Mouse (Mus musculus) forebrain, embryonic 13.5 days (tissue): ENCODE measurements around the gene Lama2. TPM values are rescaled to one million over a fixed set of nuclear protein-coding genes. Genes with fewer than 3 reads are reported as not detected.
"Not testable (repeated sequence)": the region's sequence is repeated elsewhere in the genome, so short reads cannot be mapped to it uniquely, and the experiment has no call there.

Experiments used
- ATAC-seq: fragments of 200-750 bp; cut with Nextera tagmentation; 2 replicates; pipeline ENCODE4 v1.8.0; 2017
- H3K27ac ChIP-seq: fragments of 300-500 bp; sonication (generic); 2 replicates; pipeline ENCODE4 v1.5.1; 2015; ENCODE audit warnings: inconsistent platforms, mild to moderate bottlenecking, moderate library complexity
- H3K27me3 ChIP-seq: fragments of 300-500 bp; sonication (generic); 2 replicates; pipeline ENCODE4 v1.6.1; 2015; ENCODE audit warnings: mild to moderate bottlenecking, inconsistent platforms
- H3K36me3 ChIP-seq: fragments of 300-500 bp; sonication (generic); 2 replicates; pipeline ENCODE4 v1.6.1; 2015; ENCODE audit warnings: mild to moderate bottlenecking, inconsistent platforms; ENCODE audit not compliant: poor library complexity, severe bottlenecking
- H3K4me1 ChIP-seq: fragments of 300-500 bp; sonication (generic); 2 replicates; pipeline ENCODE4 v1.6.1; 2015; ENCODE audit warnings: inconsistent platforms
- H3K4me2 ChIP-seq: fragments of 300-500 bp; sonication (generic); 2 replicates; pipeline ENCODE4 v1.6.1; 2015; ENCODE audit warnings: inconsistent platforms, mild to moderate bottlenecking, moderate library complexity
- H3K4me3 ChIP-seq: fragments of 300-500 bp; sonication (generic); 2 replicates; pipeline ENCODE4 v1.5.1; 2015; ENCODE audit warnings: mild to moderate bottlenecking, inconsistent platforms
- H3K9ac ChIP-seq: fragments of 300-500 bp; sonication (generic); 2 replicates; pipeline ENCODE4 v1.6.1; 2015; ENCODE audit warnings: mild to moderate bottlenecking, inconsistent platforms
- H3K9me3 ChIP-seq: fragments of 300-500 bp; sonication (generic); replicated peaks from 2 replicates; pipeline ENCODE4 v1.6.1; 2016; ENCODE audit warnings: inconsistent platforms
- WGBS: fragments of 180-500 bp; shearing (Covaris S2); methylation state at CpG from one replicate; pipeline ENCODE4 v1.1.7; 2015; 5-methylcytosine and 5-hydroxymethylcytosine counted together
- polyA plus RNA-seq: library from polyadenylated mRNA; unstranded; fragments of >200 nt; fragmentation: Nextera tagmentation; extraction: Ambion mirVana; gene quantifications from 2 replicates; pipeline ENCODE4 v1.2.1, GENCODE M21; 2015

The Lama2 gene
- polyA plus RNA-seq, 1 experiment from 2014 or later: 2.8 TPM

DNA sequence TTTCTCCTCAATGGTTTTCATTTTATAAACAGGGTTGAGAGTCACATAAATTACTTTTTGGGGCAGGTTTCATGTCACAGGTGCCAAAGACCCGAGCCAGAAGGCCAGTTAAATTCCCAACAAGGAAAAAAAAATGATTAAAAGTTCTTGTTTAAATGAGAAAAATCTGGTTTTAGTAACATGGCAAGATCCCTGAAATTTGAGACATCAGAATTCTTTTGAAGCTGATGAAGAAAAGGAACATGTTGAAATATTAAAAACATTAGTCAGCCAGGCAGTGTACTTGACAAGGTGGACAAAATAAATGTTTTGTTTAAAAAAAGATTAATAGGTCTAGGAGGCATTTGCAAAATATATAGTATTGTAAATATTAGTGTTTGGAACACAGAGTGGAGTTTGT lies 634.1 kb downstream of the Lama2 start:
- Histone ChIP-seq H3K4me3 (no peak overlapping the region), H3K36me3 (no peaks in the 10 kb centered on the region), H3K27me3 (no peaks in the 10 kb centered on the region), H3K27ac (no peak overlapping the region), H3K9me3 (no peaks in the 10 kb centered on the region), H3K4me2 (no peak overlapping the region), H3K9ac (no peak overlapping the region), H3K4me1 (no peaks in the 10 kb centered on the region)
- WGBS: 63% methylated on average over 1 of the region's 1 CpGs
- ATAC-seq: no peak

DNA sequence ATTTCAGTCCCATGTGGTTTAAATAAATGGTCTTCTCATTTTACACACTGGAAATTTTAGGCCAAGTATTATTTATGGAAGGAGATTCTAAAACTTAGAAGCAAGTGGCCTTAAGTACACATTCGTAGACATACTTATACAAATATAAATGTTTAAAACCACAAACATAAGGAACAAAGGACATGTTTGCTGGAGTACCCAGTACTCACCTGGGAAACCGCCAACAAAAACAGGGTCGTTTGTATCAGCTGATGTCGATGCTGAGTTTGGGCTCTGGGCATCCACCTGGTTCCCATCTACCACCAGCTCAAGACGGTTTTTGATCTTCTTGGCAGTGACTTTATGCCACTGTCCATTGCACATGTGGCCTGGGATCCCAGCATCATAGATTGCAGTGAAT lies 635.5 kb downstream of the Lama2 start:
- H3K4me2 ChIP-seq, H3K9me3 ChIP-seq, H3K27me3 ChIP-seq, ATAC-seq, H3K9ac ChIP-seq, H3K36me3 ChIP-seq, H3K27ac ChIP-seq, H3K4me1 ChIP-seq, H3K4me3 ChIP-seq: not testable (repeated sequence)
- 88% methylated on average over 5 of the region's 5 CpGs for WGBS

DNA sequence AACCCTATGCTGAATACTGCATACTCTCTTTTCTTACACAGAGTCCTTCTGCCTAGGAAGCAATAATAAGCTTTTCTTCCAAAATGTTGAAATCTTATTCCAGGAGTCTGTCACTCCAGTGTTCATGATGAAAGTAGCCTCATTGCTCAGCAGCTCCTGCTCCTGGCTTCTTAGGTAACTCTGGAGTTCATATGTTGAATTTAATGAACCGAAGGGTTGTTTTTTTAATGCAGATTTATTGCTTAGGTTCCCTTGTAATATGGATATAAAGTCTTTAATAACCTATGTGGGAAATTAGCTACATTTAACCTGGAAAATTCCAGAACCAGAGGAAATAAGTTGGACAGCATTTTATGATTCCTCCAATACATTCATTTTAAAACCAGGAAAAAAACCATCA lies 636.0 kb downstream of the Lama2 start:
- Histone ChIP-seq H3K4me2 (no peak overlapping the region), H3K4me1 (no peaks in the 10 kb centered on the region), H3K9me3 (no peaks in the 10 kb centered on the region), H3K27me3 (no peaks in the 10 kb centered on the region), H3K27ac (no peak overlapping the region), H3K4me3 (no peak overlapping the region), H3K9ac (no peak overlapping the region), H3K36me3 (no peaks in the 10 kb centered on the region)
- WGBS: 90% methylated on average over 1 of the region's 1 CpGs
- no peak for ATAC-seq

GRCm38 (mm10) chr10:26982621-26983020 lies 636.9 kb downstream of the Lama2 start:
- Histone ChIP-seq H3K4me1 (no peaks in the 10 kb centered on the region), H3K9ac (no peak overlapping the region), H3K36me3 (no peaks in the 10 kb centered on the region), H3K9me3 (no peaks in the 10 kb centered on the region), H3K27ac (no peak overlapping the region), H3K4me2 (no peak overlapping the region), H3K27me3 (no peaks in the 10 kb centered on the region), H3K4me3 (no peak overlapping the region)
- WGBS: 83% methylated on average over 2 of the region's 2 CpGs
- ATAC-seq: no peak

DNA sequence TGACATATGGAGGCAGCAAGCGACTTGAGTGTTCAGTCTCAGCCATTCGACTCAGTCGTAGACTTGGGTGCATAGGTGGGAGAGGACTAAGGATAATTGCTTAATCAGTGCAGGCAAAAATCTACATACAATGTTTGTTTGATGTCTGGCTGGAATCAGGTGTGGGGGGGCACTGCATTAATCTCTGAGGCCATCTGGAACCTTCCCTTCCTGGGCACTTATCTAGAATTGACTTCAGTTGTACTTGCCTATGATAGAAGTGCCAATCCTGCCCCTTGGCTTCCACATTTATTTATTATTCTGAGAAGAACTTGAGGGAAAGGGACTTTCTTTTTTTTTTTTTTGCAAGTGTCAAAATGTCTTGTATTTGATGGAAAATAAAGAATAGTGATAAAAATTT lies 644.2 kb downstream of the Lama2 start:
- Histone ChIP-seq H3K4me3 (no peak overlapping the region), H3K9me3 (no peaks in the 10 kb centered on the region), H3K36me3 (no peaks in the 10 kb centered on the region), H3K4me1 (no peaks in the 10 kb centered on the region), H3K27ac (no peak overlapping the region), H3K27me3 (no peaks in the 10 kb centered on the region), H3K4me2 (no peak overlapping the region), H3K9ac (no peak overlapping the region)
- ATAC-seq: no peak
- 90% methylated on average over 3 of the region's 3 CpGs for WGBS

GRCm38 (mm10) chr10:26974224-26974623 lies 645.3 kb downstream of the Lama2 start:
- Histone ChIP-seq H3K9ac (no peak overlapping the region), H3K4me1 (no peaks in the 10 kb centered on the region), H3K4me3 (no peak overlapping the region), H3K36me3 (no peaks in the 10 kb centered on the region), H3K27ac (no peak overlapping the region), H3K27me3 (no peaks in the 10 kb centered on the region), H3K9me3 (no peaks in the 10 kb centered on the region), H3K4me2 (no peak overlapping the region)
- no peak for ATAC-seq
- WGBS: 83% methylated on average over 1 of the region's 1 CpGs

- H3K27ac ChIP-seq: no peak overlapping the region
- no peak for ATAC-seq
- no peaks in the 10 kb centered on the region for H3K4me1 ChIP-seq
- H3K4me2 ChIP-seq: no peak overlapping the region
- no peaks in the 10 kb centered on the region for H3K36me3 ChIP-seq
- no peaks in the 10 kb centered on the region for H3K27me3 ChIP-seq
- H3K9ac ChIP-seq: no peak overlapping the region
- H3K9me3 ChIP-seq: no peaks in the 10 kb centered on the region
- H3K4me3 ChIP-seq: no peak overlapping the region
- WGBS: 82% methylated on average over 2 of the region's 2 CpGs
These were observed 646.0 kb downstream of the Lama2 start for GRCm38 (mm10) chr10:26973575-26973974.

- Histone ChIP-seq H3K4me3 (no peak overlapping the region), H3K9ac (no peak overlapping the region), H3K36me3 (no peaks in the 10 kb centered on the region), H3K4me2 (no peak overlapping the region), H3K27me3 (no peaks in the 10 kb centered on the region), H3K27ac (no peak overlapping the region), H3K9me3 (no peaks in the 10 kb centered on the region), H3K4me1 (no peaks in the 10 kb centered on the region)
- WGBS: 86% methylated on average over 3 of the region's 3 CpGs
- no peak for ATAC-seq
These were observed 661.0 kb downstream of the Lama2 start for GRCm38 (mm10) chr10:26958513-26958912.

DNA sequence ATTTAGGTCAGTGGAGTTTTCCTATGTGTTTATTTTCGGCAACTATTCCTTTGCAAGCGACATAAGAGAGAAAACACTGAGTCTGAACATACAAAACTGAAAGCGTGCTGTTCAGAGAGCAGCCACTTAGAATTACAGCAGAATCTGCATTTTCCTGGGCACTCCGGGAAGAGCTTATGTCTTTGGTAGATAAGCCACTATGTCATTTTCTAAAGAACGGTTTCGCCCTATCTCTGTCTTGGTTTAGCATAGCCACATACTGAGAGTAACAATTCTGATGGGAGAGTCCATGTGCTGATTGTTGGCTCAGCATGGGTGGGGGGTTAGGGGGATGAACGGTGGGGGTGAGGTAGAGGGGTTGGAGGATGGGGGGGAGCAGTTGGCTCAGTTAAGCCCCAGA lies 669.1 kb downstream of the Lama2 start:
- WGBS: 89% methylated on average over 7 of the region's 7 CpGs

GRCm38 (mm10) chr10:26949667-26950066 lies 669.9 kb downstream of the Lama2 start:
- Histone ChIP-seq H3K36me3 (no peaks in the 10 kb centered on the region), H3K4me2 (no peak overlapping the region), H3K4me3 (no peak overlapping the region), H3K9me3 (no peaks in the 10 kb centered on the region), H3K9ac (no peak overlapping the region), H3K27me3 (no peaks in the 10 kb centered on the region), H3K4me1 (no peaks in the 10 kb centered on the region), H3K27ac (no peak overlapping the region)
- no peak for ATAC-seq
- 78% methylated on average over 8 of the region's 8 CpGs for WGBS

More for the DNA sequence above, 669.1 kb downstream of the Lama2 start:
- no peaks in the 10 kb centered on the region for H3K36me3 ChIP-seq
- no peaks in the 10 kb centered on the region for H3K9me3 ChIP-seq
- no peak overlapping the region for H3K9ac ChIP-seq
- no peaks in the 10 kb centered on the region for H3K27me3 ChIP-seq
- H3K4me1 ChIP-seq: no peaks in the 10 kb centered on the region
- no peak overlapping the region for H3K27ac ChIP-seq
- no peak overlapping the region for H3K4me2 ChIP-seq
- no peak overlapping the region for H3K4me3 ChIP-seq
- ATAC-seq: no peak

- no peaks in the 10 kb centered on the region for H3K9me3 ChIP-seq
- no peaks in the 10 kb centered on the region for H3K36me3 ChIP-seq
- WGBS: 78% methylated on average over 2 of the region's 2 CpGs
- H3K4me1 ChIP-seq: no peaks in the 10 kb centered on the region
- no peaks in the 10 kb centered on the region for H3K27me3 ChIP-seq
- no peak overlapping the region for H3K4me3 ChIP-seq
- no peak overlapping the region for H3K4me2 ChIP-seq
- H3K27ac ChIP-seq: no peak overlapping the region
- H3K9ac ChIP-seq: no peak overlapping the region
- ATAC-seq: no peak
These were observed 671.2 kb downstream of the Lama2 start for GRCm38 (mm10) chr10:26948331-26948730.

- ATAC-seq: no peak
- Histone ChIP-seq H3K27me3 (no peaks in the 10 kb centered on the region), H3K36me3 (no peaks in the 10 kb centered on the region), H3K4me2 (no peak overlapping the region), H3K9me3 (no peaks in the 10 kb centered on the region), H3K4me1 (no peaks in the 10 kb centered on the region), H3K9ac (no peak overlapping the region), H3K4me3 (no peak overlapping the region), H3K27ac (no peak overlapping the region)
- WGBS: 59% methylated on average over 1 of the region's 1 CpGs
These were observed 680.0 kb downstream of the Lama2 start for GRCm38 (mm10) chr10:26939549-26939948.

GRCm38 (mm10) chr10:26938464-26938863 lies 681.1 kb downstream of the Lama2 start:
- not testable (repeated sequence) for H3K27ac ChIP-seq, ATAC-seq, H3K27me3 ChIP-seq, H3K4me1 ChIP-seq, H3K9me3 ChIP-seq, H3K4me2 ChIP-seq, H3K9ac ChIP-seq, H3K36me3 ChIP-seq, H3K4me3 ChIP-seq
- 87% methylated on average over 4 of the region's 4 CpGs for WGBS
